Mouse (Mus musculus) 3T3-L1 (cell line): Measurements from ENCODE around the gene Ap1m1.
A peak's percentile ranks its signal among the peaks of the same experiment; 100 is the strongest.

Source experiments
- DNase-seq: peaks from one replicate; pipeline ENCODE4 v3.0.0-alpha.2; 2015; ENCODE audit warnings: low read depth, low spot score

Ap1m1 gene

DNA sequence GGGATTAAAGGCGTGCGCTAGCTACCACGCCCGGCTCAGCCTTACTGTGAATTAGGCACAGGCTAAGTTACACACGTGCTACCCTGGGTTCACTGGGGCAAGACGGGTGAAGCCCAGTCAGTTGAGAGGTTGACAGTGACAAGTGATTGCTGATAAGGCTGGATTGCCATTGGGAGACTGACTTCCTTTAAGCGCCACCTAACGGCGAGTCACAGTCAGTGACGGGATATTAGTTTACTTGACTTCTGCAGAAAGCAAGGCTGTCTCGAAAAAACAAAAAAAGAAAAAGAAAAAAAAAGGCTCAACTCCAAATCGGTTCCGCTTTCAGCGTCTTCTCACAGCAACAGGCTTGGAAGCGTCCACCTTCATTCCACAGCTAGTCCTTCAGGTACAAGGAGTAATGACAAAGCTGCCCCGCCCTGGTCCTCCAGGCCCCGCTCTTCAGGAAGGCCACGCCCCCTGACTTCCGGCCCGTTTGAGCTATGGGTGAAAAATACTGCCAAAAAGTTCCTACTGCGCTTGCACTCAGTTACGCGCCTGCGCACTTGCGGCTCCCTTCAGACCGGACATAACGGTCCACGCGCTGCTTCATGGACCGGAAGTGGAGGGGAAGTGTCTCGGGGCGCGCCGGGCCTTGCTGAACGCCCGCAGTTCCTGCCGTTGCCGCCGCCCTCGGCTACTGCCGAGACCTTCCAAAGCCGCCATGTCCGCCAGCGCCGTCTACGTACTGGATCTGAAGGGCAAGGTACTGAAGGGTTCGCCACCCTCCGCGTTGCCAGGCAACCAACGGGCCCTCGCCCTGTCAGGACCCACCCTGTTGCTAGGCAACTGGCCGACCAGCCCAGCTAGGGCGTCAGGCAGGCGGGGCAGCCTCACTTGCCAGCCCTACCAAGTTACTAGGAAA is at the start of gene Ap1m1:
Gene Ap1m1, plus strand, starts transcription at position 520 of the 904 bp plus-strand sequence.
- DNase-seq = peak; percentile 100

DNA sequence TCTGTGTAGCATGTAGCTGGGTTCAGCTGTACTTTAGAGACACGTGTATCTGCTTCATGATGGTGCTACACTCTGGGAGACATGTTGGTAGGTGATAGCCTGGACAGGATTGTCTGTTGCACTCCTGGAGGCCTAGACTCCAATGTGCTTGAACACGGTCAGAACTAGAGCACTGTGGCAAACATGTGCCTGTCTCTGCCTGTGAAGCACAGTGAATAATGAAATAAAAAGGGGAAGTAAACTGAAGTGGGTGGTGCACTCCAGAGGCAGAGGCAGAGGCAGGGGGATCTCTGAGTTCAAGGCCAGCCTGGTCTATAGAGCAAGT is 49.6 kb upstream of the Ap1m1 start:
- no peak for DNase-seq

DNA sequence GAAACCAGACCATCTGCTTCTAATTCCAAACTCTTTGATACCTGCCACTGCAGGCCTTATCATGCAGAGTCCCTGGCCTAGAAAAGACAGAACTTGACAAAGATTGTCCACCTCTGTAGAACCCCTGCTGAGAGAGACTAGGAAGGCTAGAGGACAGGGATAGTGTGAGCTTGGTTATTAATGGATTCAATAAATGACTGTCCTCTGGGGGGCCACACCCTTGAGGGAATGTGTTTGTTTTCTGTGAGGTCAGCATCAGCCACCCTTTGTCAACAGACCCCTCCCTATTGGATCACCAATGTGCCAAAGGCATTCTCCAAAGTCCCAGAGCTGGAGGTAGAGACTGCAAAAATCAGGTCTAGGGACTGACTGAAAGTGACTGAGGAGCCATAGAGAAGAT is 47.8 kb upstream of the Ap1m1 start:
- DNase-seq = no peak

- DNase-seq = no peak
Observed at GRCm38 (mm10) chr8:72197997-72198396, 41.8 kb upstream of the Ap1m1 start.

DNA sequence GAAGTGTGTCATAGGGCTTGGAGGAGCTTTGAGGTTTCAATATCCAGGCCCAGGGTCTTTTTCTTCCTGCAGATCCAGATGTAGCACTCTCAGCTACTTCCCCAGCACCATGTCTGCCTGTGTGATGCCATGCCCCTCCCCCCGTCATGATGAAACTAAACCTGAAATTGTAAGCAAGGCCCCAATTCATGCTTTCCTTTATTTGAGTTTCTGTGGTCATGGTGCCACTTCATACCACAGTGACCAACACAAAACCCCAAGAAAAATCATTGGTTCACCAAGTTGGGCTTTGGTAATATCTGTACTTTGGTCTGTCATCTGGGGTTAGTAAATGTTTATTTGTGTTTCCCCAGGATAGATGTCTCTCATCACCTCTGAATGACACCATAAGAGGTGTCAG is 31.2 kb upstream of the Ap1m1 start:
- no peak for DNase-seq

DNA sequence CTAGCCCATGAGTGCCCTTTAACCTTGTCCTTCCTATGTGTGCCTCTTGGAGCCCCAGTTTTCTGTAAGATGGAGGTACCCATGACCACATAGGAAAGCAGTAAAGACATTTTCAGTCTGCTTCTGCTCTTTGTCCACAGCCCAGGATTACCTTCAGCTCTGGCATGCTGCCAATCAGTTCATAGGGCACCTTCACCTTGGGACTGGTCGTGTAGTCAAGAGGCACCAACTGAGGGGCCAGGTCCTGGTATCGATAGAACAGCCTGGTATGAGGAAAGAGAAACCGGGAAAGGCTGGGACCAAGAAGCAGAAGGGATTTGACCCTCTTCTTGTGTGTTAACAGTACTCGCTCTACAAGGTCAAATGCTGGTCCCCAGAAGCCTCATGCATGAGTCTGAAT is 29.6 kb upstream of the Ap1m1 start:
- no peak for DNase-seq

GRCm38 (mm10) chr8:72210710-72211109 is 29.1 kb upstream of the Ap1m1 start:
- DNase-seq = no peak

- no peak for DNase-seq
Observed at GRCm38 (mm10) chr8:72211846-72212245, 28.0 kb upstream of the Ap1m1 start.

GRCm38 (mm10) chr8:72212751-72213150 is 27.1 kb upstream of the Ap1m1 start, which contains the start of gene Cib3:
TSS of gene Cib3 (minus strand) at chr8:72212837.
- no peak for DNase-seq

- DNase-seq = no peak
Observed at GRCm38 (mm10) chr8:72213536-72213935, 26.3 kb upstream of the Ap1m1 start, which contains the start of gene Gm11034. TSS of gene Gm11034 (minus strand) at chr8:72213636.

DNA sequence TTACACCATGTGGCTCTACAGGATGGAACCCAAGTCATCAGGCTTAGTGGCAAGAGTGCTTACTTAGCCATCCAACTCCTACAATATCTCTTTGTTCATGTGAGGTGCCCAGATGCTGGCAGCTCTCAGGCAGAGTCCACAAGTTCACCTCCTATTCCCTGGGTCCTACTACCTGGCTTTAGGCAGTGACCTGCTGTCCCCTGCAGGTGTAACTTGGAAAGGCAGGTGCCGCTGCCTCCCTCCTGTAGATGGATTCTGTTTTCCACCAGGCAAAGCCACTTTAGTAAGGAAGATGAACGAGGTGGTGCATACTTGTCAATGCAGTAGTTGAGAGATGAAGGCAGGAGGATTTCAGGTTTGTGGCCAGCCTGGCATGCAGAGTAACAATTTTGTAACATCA is 24.8 kb upstream of the Ap1m1 start:
- no peak for DNase-seq

- DNase-seq = no peak
Observed at GRCm38 (mm10) chr8:72215871-72216270, 23.9 kb upstream of the Ap1m1 start.

DNA sequence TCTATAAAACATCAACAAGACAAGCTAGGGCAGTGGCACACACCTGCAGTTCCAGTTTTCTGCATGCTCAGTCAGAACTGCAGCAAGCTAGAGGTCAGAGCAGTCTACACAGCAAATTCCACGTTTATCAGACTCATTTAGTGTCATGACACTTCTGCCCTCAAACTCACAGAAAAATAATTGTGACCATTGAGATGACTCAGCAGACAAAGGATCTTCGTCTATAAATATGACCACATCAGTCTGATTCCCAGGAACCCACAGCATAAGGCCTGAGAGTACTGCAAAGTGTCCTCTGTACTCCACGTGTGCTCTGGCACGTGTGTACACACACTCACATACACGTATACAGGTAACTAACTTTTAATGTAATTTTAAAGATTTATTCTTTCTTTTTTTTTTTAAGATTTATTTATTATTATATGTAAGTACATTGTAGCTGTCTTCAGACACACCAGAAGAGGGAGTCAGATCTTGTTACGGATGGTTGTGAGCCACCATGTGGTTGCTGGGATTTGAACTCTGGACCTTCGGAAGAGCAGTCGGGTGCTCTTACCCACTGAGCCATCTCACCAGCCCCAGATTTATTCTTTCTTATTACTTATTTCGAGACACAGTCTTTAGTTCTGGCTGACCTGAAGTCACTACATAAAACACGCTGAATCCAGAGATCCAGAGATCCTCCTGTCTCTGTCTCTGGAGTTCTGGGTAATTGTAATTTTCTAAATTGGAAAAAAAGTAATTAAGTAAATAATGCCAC is 20.9 kb upstream of the Ap1m1 start:
- DNase-seq = no peak

GRCm38 (mm10) chr8:72219541-72220363 is 20.1 kb upstream of the Ap1m1 start, which contains the start of gene Fam32a:
TSS of gene Fam32a (plus strand) at chr8:72219730.
- DNase-seq = peak; percentile 86

- no peak for DNase-seq
Observed at GRCm38 (mm10) chr8:72220758-72221157, 19.1 kb upstream of the Ap1m1 start.

DNA sequence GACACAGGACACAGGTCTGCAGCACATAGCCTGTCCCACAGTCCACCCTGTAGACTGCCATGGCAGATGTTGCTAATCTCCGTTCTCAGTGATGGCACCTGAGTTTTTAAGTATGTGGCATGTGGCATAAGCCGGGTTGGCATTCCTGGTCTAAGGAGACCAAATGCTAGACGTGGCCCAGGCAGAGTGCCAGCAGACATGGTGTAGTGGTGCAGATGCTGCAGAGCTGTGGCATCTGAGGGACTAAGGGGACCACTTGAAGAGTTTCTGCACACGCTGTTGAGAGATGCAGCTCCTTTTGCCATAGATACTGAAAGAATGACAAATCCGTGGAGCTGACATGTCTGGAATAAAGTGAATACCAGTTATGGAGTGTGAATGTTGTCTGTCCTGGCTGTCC is 17.2 kb upstream of the Ap1m1 start:
- no peak for DNase-seq

DNA sequence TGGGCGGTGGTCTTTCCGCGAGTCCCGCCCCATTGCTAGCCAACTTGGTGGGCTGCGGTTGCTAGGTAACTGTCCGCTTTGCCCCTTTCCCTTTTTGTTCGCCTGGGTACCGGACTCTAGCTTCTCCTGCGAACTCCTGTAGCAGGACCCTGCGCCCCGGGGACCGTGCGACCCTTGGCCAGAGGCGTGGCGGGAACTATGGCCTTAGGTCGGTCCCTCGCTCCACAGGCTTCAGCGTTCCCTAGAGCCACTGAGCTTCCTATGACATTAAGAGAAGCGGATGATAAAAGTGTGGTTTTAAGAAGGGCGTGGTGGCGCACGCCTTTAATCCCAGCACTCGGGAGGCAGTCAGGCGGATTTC is 565 bp downstream of the Ap1m1 start:
- no peak for DNase-seq

GRCm38 (mm10) chr8:72240951-72241350 is 1.1 kb downstream of the Ap1m1 start:
- DNase-seq = no peak

DNA sequence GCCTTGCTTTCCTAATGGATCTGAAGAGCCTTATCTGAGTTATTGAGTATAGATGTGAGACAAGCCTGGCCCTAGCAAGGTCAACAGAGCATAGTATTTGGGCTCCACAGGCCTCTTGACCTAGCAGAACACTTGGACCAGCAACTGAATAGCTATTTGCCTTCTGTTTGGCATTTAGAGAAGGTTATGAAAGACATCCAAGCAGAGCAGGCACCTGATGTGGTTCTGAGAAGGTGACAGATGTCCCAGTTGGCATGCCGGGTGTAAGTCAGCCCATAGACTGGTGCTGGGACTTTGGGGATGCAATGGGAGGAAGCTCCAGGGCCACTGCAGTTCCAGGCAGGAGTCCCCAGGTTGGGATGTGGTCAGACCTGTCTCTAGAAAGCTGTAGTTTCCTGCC is 2.4 kb downstream of the Ap1m1 start:
- no peak for DNase-seq

DNA sequence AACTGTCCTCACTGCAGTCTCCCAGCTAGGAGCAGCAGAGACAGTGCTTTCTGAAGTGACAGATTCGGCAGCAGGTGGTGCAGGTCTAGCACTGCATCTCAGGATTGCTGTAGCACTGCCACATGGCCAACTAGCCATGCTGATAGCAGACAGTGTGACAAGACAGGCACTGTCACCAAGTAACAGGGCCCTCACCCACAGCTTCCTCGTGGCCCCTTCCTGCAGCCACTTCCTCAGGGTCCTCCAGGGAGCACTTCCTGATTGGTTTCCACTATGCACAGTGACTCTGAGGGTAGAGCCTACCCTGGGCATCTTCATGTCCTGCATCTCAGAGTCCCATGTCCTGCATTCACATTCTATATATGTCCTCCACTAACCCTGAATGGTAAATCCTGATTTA is 4.8 kb downstream of the Ap1m1 start:
- no peak for DNase-seq

DNA sequence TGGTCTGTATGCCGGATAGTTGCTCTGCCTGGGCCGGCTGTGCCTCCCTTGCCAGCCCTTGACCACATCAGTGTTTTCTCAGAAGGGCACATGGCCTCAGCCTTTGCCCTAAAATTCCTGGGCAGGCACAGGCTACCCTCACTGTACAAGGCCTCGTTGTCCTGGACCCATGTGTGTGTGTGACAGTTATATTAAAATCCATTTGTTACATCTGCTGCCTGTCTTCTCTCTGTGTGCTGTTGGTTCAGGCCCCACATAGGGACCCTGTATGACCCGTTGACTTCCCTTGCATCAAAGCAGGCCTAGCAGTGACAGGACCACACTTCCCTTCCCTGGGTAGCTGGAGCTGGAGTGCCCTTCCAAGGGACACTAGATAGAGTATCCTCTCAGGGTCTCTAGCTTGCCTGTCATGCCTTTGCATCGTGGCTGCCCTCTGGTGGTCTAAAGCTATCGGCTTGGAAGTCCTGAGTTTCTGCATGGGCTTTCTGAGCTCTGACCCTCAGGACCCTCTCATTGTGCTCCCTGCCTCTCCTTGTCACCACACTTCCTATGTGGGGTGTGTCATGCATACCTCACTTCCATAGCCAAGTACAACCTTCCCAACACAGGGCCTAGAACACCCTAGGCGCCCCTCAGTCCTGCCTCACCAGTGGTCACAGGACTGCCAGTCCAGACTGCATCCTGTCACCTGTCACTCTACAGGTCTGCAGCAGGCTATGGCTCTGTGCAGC is 17.5 kb downstream of the Ap1m1 start:
- DNase-seq = peak; percentile 38
